Mouse (Mus musculus) C2C12 (cell line): ENCODE measurements at regions not wholly inside any gene's neighbourhood (a gene's known extent, or its start where the extent isn't known, plus 50 kb on each side); places are given as distances from the start of the nearest gene placed in this dataset.

Source experiments
- CTCF ChIP-seq: IDR thresholded peaks from one replicate; pipeline ENCODE4 v1.5.1; 2011; ENCODE audit not compliant: control insufficient read depth, insufficient read depth, insufficient read length
- USF1 ChIP-seq: IDR thresholded peaks from one replicate; pipeline ENCODE4 v1.6.1; 2011; ENCODE audit warnings: low read depth, mild to moderate bottlenecking, control low read depth, moderate library complexity

- TF ChIP-seq USF1 (no peak), CTCF (no peak)
These were observed 397.1 kb downstream of the H2al1j start for GRCm38 (mm10) chrX:11724718-11725117.
